Mouse (Mus musculus) cortical plate, adult 2 months (tissue): ENCODE measurements around the gene Senp2.

Experiments
- CTCF ChIP-seq: fragments of 200-500 bp; IDR thresholded peaks from 2 replicates; pipeline ENCODE4 v1.5.1; 2011; ENCODE audit warnings: mild to moderate bottlenecking, control low read depth, low read length; ENCODE audit not compliant: insufficient read depth; ENCODE audit errors: extremely low read depth
- POLR2A ChIP-seq: fragments of 200-500 bp; IDR thresholded peaks from 2 replicates; pipeline ENCODE4 v1.6.1; 2011; ENCODE audit warnings: mild to moderate bottlenecking, low read length, control low read depth; ENCODE audit not compliant: insufficient read depth; ENCODE audit errors: extremely low read depth

DNA sequence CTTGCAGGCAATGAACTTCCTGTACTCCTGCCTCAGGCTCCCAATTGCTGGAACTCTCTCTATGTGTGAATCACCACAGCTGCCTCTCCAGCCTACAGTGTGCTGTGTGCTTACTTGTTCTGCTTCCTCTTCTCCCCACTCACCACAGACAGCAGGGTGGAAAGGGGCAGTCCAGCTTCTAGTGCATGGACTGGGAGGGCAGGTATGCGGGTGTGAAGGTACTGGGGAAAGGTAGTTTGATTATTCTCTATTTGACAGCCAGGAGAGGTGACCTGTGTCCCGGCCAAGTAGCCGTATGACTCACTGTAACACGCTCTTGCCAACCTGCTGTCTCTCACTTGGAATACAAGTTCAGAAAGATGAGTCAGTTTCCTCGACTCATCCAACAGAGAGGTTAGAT, 11.2 kb upstream of the Senp2 start:
- TF ChIP-seq POLR2A (no peak), CTCF (no peak)
